Comparison of ENCODE assay signal across 6 mouse cellular contexts in the genomic region with DNA sequence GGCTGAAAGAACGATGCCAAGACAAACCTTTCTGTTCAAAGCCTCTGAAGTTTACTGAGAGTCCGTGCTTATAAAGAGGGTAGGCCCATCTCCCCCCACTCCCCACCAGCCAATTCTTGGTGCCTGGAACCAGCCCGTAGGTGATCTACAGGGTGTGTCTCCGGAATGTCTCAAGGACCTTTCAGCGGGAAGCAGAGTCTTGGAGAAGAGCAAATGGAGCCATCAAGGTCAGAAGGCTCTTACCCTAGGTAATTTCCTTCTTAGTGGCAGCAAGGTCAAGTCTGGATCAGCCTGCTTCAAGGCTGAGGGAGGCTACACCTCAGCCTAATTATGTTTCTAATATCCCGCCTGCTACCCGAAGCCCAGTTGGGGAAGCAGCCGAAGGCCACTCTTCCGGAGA. TPM values are rescaled to one million over a fixed set of nuclear protein-coding genes. Genes with fewer than 3 reads are reported as not detected.
DNase-seq lines count a peak whose midpoint lies in the region; ATAC-seq and TF ChIP-seq lines count a peak whose summit lies in the region.
"Not testable (repeated sequence)": the region's sequence is repeated elsewhere in the genome, so short reads cannot be mapped to it uniquely, and the experiment has no call there.
"Had no signal": no experiment of that assay in that cellular context is flagged by ENCODE, and none has a peak within 500 bp of the region (broad histone marks: within the 10 kb centered on the region; RNA-seq: fewer than 3 reads in every experiment).

No protein-coding gene starts in this region.

- not testable (repeated sequence) for H3K9ac ChIP-seq in ES-Bruce4 (ENCODE audit: low read depth, poor library complexity, severe bottlenecking); neural tube, embryonic 13.5 days

- 83% methylated on average over 9 of the region's 9 CpGs for WGBS in neural tube, embryonic 13.5 days

- TF ChIP-seq CTCF in ES-Bruce4 (IDR thresholded peaks at IDR 0.05; ENCODE audit: low read depth, low read length): not testable (repeated sequence)

- H3K27me3 ChIP-seq in ES-Bruce4 (ENCODE audit: control insufficient read depth, insufficient read depth, low read length, poor library complexity, severe bottlenecking); neural tube, embryonic 13.5 days: not testable (repeated sequence)

- not testable (repeated sequence) for H3K27ac ChIP-seq in ES-Bruce4 (ENCODE audit: insufficient read depth, low read length)
- peak overlapping the region; percentile 42; the same call in 1 of the 2 replicates for H3K27ac ChIP-seq in neural tube, embryonic 13.5 days (replicated peaks)

- not testable (repeated sequence) for H3K9me3 ChIP-seq in ES-Bruce4 (replicated peaks; ENCODE audit: control insufficient read depth, insufficient read depth, low read length, poor library complexity, severe bottlenecking); neural tube, embryonic 13.5 days

- ATAC-seq in neural tube, embryonic 13.5 days (ENCODE audit: low read depth): not testable (repeated sequence)

- TF ChIP-seq POLR2A in ES-Bruce4 (IDR thresholded peaks at IDR 0.05; ENCODE audit: insufficient read depth, low read length): not testable (repeated sequence)

- H3K36me3 ChIP-seq in ES-Bruce4 (ENCODE audit: control insufficient read depth, insufficient read depth, low read length, poor library complexity, severe bottlenecking); neural tube, embryonic 13.5 days: not testable (repeated sequence)

- H3K4me2 ChIP-seq in neural tube, embryonic 13.5 days: not testable (repeated sequence)

- DNase-seq in ES-CJ7 (ENCODE audit: low read depth, low spot score): peak; percentile 82
- peak; percentile 90 for DNase-seq in R1 (ENCODE audit: low read depth, low spot score)
- DNase-seq in ZHBTc4 (ENCODE audit: low read depth, low spot score): peak; percentile 86

- not testable (repeated sequence) for H3K4me3 ChIP-seq in ES-Bruce4 (ENCODE audit: low read depth, low read length); neural tube, embryonic 13.5 days

- H3K4me1 ChIP-seq in ES-Bruce4 (ENCODE audit: control insufficient read depth, insufficient read depth, low read length): not testable (repeated sequence)
- peaks cover 15% of the 10 kb centered on the region for H3K4me1 ChIP-seq in neural tube, embryonic 13.5 days (replicated peaks)

- TF ChIP-seq EP300 in ES-Bruce4 (IDR thresholded peaks at IDR 0.05; ENCODE audit: insufficient read depth, low read depth, low read length): peak; percentile 17; the same call in 1 of the 2 replicates

RNA-seq across cellular contexts. Expression of gene Chst3, which starts 43.8 kb away (rescaled TPM):
- polyA plus RNA-seq in ES-Bruce4 (2011; ENCODE audit: insufficient read depth, insufficient read length, low read depth, missing spikeins): 0.43 and 0.55 TPM in 2 replicates
- polyA plus RNA-seq in neural tube, embryonic 13.5 days (2015; fragmentation: Nextera tagmentation; extraction: Ambion mirVana): 1.9 and 2.7 TPM in 2 replicates
- polyA plus RNA-seq: G1E had no signal
